Mouse (Mus musculus) forebrain, embryonic 15.5 days (tissue): ENCODE data around the gene Myo10. TPM values are rescaled to one million over a fixed set of nuclear protein-coding genes. Genes with fewer than 3 reads are reported as not detected.
A peak's percentile ranks its signal among the peaks of the same experiment; 100 is the strongest.

Source experiments
- ATAC-seq: fragments of 200-750 bp; cut with Nextera tagmentation; replicated peaks from 2 replicates; pipeline ENCODE4 v1.8.0; 2017; ENCODE audit warnings: mild to moderate bottlenecking, moderate TSS enrichment, moderate library complexity
- H3K27ac ChIP-seq: fragments of 300-500 bp; sonication (generic); replicated peaks from 2 replicates; pipeline ENCODE4 v1.5.1; 2015; ENCODE audit warnings: mild to moderate bottlenecking, inconsistent platforms
- H3K27me3 ChIP-seq: fragments of 300-500 bp; sonication (generic); 2 replicates; pipeline ENCODE4 v1.6.1; 2015; ENCODE audit warnings: inconsistent platforms
- H3K36me3 ChIP-seq: fragments of 300-500 bp; sonication (generic); 2 replicates; pipeline ENCODE4 v1.6.1; 2015; ENCODE audit warnings: mild to moderate bottlenecking, inconsistent platforms
- H3K4me1 ChIP-seq: fragments of 300-500 bp; sonication (generic); 2 replicates; pipeline ENCODE4 v1.6.1; 2015; ENCODE audit warnings: inconsistent platforms
- H3K4me2 ChIP-seq: fragments of 300-500 bp; sonication (generic); replicated peaks from 2 replicates; pipeline ENCODE4 v1.6.1; 2015; ENCODE audit warnings: mild to moderate bottlenecking, inconsistent platforms
- H3K4me3 ChIP-seq: fragments of 300-500 bp; sonication (generic); 2 replicates; pipeline ENCODE4 v1.5.1; 2015; ENCODE audit warnings: mild to moderate bottlenecking, inconsistent platforms
- H3K9ac ChIP-seq: fragments of 300-500 bp; sonication (generic); replicated peaks from 2 replicates; pipeline ENCODE4 v1.6.1; 2015; ENCODE audit warnings: mild to moderate bottlenecking, inconsistent platforms
- H3K9me3 ChIP-seq: fragments of 300-500 bp; sonication (generic); 2 replicates; pipeline ENCODE4 v1.6.1; 2016; ENCODE audit warnings: inconsistent platforms
- whole genome bisulfite sequencing: fragments of 180-500 bp; shearing (Covaris S2); methylation state at CpG from one replicate; pipeline ENCODE4 v1.1.7; 2015; ENCODE audit warnings: mixed read lengths; 5-methylcytosine and 5-hydroxymethylcytosine counted together
- polyA plus RNA-seq: library from polyadenylated mRNA; unstranded; fragments of >200 nt; fragmentation: Nextera tagmentation; extraction: Ambion mirVana; gene quantifications from 2 replicates; pipeline ENCODE4 v1.2.1, GENCODE M21; 2015

Gene Myo10
- polyA plus RNA-seq, 1 experiment from 2014 or later: 43.0 TPM

DNA sequence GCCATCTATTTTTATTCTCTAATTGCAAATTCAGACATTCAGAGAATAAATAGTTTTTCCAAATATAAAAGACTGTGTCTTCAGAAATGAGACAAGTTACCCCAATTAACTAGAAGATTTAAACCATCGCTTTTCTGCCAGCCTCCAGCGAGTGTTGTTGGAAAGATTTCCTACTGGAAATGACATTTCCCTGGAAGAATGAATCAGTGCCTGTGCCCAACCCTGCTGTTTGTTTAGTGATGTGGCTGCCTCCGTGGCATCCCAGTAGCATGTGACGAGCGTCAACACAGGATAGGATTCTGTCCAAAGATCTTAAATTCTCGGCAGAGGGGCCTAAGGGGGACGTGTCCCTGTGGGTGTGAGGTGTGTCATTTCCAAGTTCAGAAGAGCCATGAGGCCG, 179.9 kb downstream of the Myo10 start:
- Histone ChIP-seq H3K27me3 (no peaks in the 10 kb centered on the region), H3K27ac (peak overlapping the region; percentile 44), H3K9me3 (no peaks in the 10 kb centered on the region), H3K4me3 (no peak overlapping the region), H3K9ac (no peak overlapping the region), H3K4me2 (no peak overlapping the region), H3K36me3 (peaks cover 46% of the 10 kb centered on the region), H3K4me1 (peaks cover 4% of the 10 kb centered on the region; the same call in 1 of the 2 replicates)
- peak; percentile 36; the same call in 1 of the 2 replicates for ATAC-seq
- 70% methylated on average over 8 of the region's 8 CpGs for WGBS

DNA sequence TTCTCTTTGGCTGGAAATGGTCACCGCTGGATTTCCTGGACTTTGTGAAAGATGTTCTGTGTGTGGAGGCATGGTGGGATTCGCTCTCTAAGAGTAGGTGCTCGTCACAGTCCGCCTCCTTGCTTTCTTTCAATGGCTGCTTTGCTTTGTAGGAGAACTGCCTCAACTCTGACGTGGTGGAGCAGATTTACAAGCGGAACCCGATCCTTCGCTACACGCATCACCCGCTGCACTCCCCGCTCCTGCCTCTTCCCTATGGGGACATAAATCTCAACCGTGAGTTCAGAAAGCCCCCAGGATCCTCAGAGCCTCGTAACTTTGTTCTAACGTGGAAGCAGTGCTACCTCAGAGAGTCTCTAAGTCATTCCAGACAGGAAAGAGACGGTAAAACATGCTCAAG, 180.8 kb downstream of the Myo10 start:
- WGBS: 89% methylated on average over 15 of the region's 15 CpGs
- H3K4me1 ChIP-seq: peaks cover 4% of the 10 kb centered on the region; the same call in 1 of the 2 replicates
- peaks cover 53% of the 10 kb centered on the region for H3K36me3 ChIP-seq
- H3K9ac ChIP-seq: no peak overlapping the region
- no peaks in the 10 kb centered on the region for H3K27me3 ChIP-seq
- no peak for ATAC-seq
- H3K27ac ChIP-seq: no peak overlapping the region
- no peaks in the 10 kb centered on the region for H3K9me3 ChIP-seq
- no peak overlapping the region for H3K4me2 ChIP-seq
- no peak overlapping the region for H3K4me3 ChIP-seq

DNA sequence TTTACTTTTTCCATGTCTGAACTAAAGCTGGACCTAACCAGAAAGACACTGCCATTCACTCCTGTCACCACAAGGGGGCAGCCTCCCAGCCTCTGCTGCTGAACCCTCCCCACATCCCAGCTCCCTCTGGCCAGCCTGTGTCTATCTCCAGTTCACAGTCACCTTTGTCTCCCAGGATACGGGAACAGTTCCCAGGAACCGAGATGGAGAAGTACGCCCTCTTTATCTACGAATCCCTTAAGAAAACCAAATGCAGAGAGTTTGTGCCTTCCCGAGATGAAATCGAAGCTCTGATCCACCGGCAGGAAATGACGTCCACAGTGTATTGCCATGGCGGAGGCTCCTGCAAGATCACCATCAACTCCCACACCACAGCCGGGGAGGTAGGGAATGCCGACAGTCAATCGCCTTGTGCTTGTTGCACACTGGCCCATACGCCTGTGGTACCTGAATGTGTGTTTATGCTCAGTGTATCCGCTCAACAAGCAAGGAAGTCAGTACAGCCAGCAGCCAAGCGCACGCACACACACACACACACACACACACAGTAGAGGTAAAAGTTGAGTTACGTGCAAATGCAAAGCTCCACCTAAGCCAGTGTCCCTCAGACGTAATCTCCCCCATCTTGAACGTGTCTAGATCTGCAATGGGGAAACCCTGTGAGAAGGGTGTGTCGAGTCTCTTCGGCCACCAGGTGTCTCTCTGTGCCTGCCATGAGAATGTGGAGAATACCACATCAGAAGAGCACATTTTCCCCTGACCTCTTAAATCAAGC, 183.2 kb downstream of the Myo10 start:
- Histone ChIP-seq H3K9me3 (no peaks in the 10 kb centered on the region), H3K27me3 (no peaks in the 10 kb centered on the region), H3K27ac (no peak overlapping the region), H3K9ac (no peak overlapping the region), H3K4me3 (no peak overlapping the region), H3K36me3 (peaks cover 50% of the 10 kb centered on the region), H3K4me1 (peaks cover 4% of the 10 kb centered on the region; the same call in 1 of the 2 replicates), H3K4me2 (no peak overlapping the region)
- 83% methylated on average over 21 of the region's 21 CpGs for WGBS
- peak; percentile 39 for ATAC-seq

DNA sequence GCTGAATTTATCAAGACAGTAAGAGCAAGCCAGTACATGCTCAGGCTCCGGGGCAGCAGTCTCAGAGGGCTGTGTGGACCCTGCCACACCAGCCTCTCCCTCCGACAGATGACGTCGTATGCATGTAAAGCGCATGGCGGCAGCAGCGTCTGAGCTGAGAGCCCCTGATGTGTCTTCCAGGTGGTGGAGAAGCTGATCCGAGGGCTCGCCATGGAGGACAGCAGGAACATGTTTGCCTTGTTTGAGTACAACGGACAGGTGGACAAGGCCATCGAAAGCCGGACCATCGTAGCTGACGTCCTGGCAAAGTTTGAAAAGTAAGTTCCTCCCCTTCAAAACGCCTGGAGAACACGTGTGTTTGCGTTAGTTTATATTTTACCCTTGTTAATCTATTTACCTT, 184.0 kb downstream of the Myo10 start:
- Histone ChIP-seq H3K27me3 (no peaks in the 10 kb centered on the region), H3K4me2 (no peak overlapping the region), H3K9ac (no peak overlapping the region), H3K4me1 (peaks cover 4% of the 10 kb centered on the region; the same call in 1 of the 2 replicates), H3K27ac (no peak overlapping the region), H3K4me3 (no peak overlapping the region), H3K9me3 (no peaks in the 10 kb centered on the region), H3K36me3 (peaks cover 57% of the 10 kb centered on the region)
- WGBS: 93% methylated on average over 17 of the region's 17 CpGs
- no peak for ATAC-seq

DNA sequence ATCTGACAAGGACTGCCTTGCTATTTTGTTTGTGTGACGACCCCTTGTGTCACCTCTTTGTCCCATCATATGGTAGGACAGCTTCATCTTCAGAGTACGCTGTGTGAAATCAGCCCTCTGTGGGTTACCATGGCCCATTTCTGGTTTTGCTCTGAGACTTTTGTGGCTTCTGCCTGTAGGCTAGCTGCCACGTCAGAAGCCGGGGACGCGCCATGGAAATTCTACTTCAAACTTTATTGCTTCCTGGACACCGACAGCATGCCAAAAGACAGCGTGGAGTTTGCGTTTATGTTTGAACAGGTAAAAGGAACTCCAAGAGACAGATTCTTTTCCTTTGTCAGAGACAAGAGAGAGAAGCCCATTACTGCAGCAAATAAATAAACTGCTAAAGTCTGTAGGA, 184.6 kb downstream of the Myo10 start:
- peaks cover under 1% of the 10 kb centered on the region; the same call in 1 of the 2 replicates for H3K4me1 ChIP-seq
- ATAC-seq: no peak
- 97% methylated on average over 9 of the region's 9 CpGs for WGBS
- no peak overlapping the region for H3K9ac ChIP-seq
- H3K9me3 ChIP-seq: no peaks in the 10 kb centered on the region
- no peak overlapping the region for H3K4me2 ChIP-seq
- H3K27ac ChIP-seq: no peak overlapping the region
- peaks cover 62% of the 10 kb centered on the region for H3K36me3 ChIP-seq
- no peaks in the 10 kb centered on the region for H3K27me3 ChIP-seq
- no peak overlapping the region for H3K4me3 ChIP-seq

DNA sequence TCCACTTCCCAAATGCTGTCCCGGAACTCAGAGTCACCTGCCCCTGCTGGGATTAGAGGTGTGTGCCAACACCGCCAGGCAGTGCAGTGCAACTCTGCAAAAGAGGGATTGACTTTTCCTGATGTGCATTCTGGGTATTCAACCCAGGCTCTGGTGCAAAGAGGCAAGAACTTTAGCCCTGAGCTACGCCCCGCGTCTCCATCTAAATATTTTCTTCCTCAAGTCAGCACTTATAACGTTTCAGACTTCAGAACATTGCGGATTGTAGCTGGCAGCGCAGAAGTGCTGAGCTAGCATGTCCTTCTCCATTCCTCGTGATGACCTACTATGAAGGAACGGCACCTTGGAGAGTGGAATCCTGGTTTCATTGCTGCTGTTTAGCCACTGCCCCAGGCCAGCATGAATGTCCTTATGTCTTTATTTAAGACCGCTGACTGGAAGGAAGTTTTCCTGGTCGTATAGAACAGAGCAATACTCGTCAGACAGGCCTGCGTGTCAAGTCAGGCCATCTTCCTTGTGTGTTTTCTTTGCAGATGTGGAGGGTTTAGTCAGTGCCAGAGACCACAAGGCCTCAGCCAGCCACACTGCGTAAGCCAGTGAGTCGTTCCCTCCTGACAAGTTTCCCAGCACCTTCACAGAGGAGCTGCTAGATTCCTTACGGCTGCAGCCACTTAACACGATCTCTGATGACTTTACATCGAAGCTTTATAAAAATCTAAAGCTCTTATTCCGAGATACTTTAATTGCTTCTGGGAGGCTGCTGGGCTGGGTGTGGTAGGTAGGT, 186.5 kb downstream of the Myo10 start:
- Histone ChIP-seq H3K27me3 (no peaks in the 10 kb centered on the region), H3K36me3 (peaks cover 47% of the 10 kb centered on the region), H3K9me3 (no peaks in the 10 kb centered on the region), H3K4me2 (no peak overlapping the region), H3K9ac (no peak overlapping the region), H3K4me3 (no peak overlapping the region), H3K4me1 (no peaks in the 10 kb centered on the region), H3K27ac (no peak overlapping the region)
- 91% methylated on average over 20 of the region's 20 CpGs for WGBS
- ATAC-seq: no peak

DNA sequence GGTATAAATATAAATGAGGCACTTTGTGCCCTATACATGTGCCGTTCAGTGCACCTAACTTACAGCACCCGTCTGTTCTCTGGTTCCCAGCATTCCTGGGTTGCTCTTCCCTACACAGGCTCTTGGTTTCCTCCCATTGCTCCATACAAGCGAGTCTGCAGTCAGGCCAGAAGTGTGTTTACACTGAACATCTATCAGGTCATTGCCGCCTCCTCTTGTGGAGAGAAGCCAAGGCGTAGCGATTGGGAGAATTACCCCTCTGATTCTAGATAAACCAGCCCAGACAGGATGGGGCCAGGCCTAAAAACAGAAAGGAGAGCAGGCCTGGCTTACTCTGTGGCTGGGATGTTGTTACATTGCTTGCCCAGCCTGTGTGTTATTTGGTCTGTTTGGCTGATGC, 187.3 kb downstream of the Myo10 start:
- Histone ChIP-seq H3K27me3 (no peaks in the 10 kb centered on the region), H3K9ac (no peak overlapping the region), H3K4me3 (no peak overlapping the region), H3K36me3 (peaks cover 52% of the 10 kb centered on the region), H3K9me3 (0 out of 2 replicates have a peak, but pooled peaks cover 1% of the 10 kb centered on the region), H3K4me1 (no peaks in the 10 kb centered on the region), H3K27ac (no peak overlapping the region), H3K4me2 (no peak overlapping the region)
- ATAC-seq: no peak
- WGBS: 96% methylated on average over 6 of the region's 6 CpGs

DNA sequence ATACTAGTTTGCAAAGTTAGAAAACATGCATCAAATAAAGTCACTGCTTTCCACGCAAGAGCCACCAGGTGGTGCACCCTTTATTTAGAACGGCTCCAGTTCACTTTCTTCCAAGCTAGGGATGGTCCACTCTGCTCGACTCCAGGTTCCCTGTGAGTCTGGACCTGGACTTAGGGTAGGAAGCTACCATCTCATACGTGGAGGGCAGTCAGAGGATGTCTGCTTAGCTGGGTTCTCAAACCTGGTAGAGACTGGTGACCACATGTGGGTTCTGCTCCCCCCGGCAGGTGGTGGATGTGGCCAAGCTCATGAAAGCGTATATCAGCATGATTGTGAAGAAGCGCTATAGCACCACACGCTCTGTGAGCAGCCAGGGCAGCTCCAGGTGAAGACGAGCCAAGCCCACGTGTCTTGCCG, 189.5 kb downstream of the Myo10 start:
- peaks cover 52% of the 10 kb centered on the region for H3K36me3 ChIP-seq
- WGBS: 88% methylated on average over 11 of the region's 11 CpGs

DNA sequence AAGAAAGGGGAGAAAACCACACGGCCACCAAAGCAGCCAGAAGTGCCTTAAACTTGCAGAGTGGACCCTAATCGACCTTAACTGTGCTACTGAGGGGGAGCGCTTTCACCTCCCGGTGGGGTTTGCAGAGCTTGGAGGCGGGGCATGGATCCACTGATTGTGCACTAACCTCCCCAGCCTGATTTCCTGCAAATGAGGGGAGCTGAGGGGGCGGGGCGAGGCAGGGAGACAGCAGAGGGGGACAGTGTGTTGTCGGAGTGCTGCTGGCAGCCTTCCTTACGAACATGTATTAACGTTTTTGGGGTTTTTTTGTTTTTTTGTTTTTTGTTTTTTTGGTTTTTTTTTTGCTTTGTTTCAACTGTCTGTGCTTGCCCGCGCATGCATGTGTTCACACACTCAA, 190.2 kb downstream of the Myo10 start:
- no peaks in the 10 kb centered on the region for H3K27me3 ChIP-seq
- H3K4me1 ChIP-seq: no peaks in the 10 kb centered on the region
- 72% methylated on average over 12 of the region's 12 CpGs for WGBS
- H3K4me3 ChIP-seq: no peak overlapping the region
- no peak overlapping the region for H3K9ac ChIP-seq
- ATAC-seq: no peak
- no peak overlapping the region for H3K4me2 ChIP-seq
- H3K27ac ChIP-seq: no peak overlapping the region
- H3K36me3 ChIP-seq: peaks cover 46% of the 10 kb centered on the region
- 0 out of 2 replicates have a peak, but pooled peaks cover 3% of the 10 kb centered on the region for H3K9me3 ChIP-seq

More for the DNA sequence above, 189.5 kb downstream of the Myo10 start:
- Histone ChIP-seq H3K4me1 (no peaks in the 10 kb centered on the region), H3K27me3 (no peaks in the 10 kb centered on the region), H3K4me3 (no peak overlapping the region), H3K27ac (no peak overlapping the region), H3K9ac (no peak overlapping the region), H3K9me3 (0 out of 2 replicates have a peak, but pooled peaks cover 3% of the 10 kb centered on the region), H3K4me2 (no peak overlapping the region)
- no peak for ATAC-seq

DNA sequence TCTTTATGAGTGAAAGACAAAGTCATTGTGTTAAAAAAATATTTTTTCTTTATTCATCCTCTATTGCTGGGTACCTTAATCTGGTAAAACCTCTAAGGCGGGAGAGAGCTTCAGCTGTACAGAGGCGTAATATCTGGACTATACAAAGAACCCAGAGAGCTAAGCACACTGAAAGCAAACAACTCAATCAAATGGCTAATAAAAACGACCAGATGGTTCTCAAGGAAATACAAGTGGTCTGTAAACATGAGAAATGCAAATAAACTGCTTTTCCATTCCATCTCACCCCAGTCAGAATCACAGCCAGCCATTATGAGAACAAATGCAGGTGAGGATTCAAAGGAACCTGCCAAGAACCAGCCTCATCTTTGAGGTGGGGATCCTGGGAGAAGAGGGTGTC, 192.2 kb downstream of the Myo10 start:
- WGBS: 63% methylated on average over 3 of the region's 3 CpGs
- peaks cover 38% of the 10 kb centered on the region for H3K36me3 ChIP-seq

DNA sequence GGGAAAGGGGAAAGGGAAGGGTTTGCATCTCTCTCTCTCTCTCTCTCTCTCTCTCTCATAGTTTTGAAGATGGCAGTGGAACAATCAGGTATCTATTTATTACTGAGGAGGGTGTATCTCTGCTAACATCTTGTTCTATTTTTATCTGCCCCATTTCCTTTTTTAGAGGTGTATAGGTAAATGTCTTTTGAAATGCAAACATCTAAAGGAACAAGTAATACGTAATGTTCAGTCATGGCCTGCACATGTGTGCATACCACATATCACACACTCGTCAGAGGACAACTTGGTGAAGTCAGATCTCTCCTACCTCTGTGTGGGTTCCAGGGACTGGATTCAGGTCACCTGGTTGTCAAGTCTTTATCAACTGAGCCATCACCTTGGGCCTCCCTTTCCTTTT, 194.9 kb downstream of the Myo10 start:
- Histone ChIP-seq H3K4me3 (no peak overlapping the region), H3K9ac (no peak overlapping the region), H3K27ac (no peak overlapping the region), H3K4me2 (no peak overlapping the region), H3K9me3 (0 out of 2 replicates have a peak, but pooled peaks cover 3% of the 10 kb centered on the region), H3K36me3 (peaks cover 18% of the 10 kb centered on the region), H3K4me1 (no peaks in the 10 kb centered on the region), H3K27me3 (no peaks in the 10 kb centered on the region)
- 94% methylated on average over 2 of the region's 2 CpGs for WGBS
- no peak for ATAC-seq

More for the DNA sequence above, 192.2 kb downstream of the Myo10 start:
- no peak overlapping the region for H3K4me2 ChIP-seq
- H3K27ac ChIP-seq: no peak overlapping the region
- no peak overlapping the region for H3K9ac ChIP-seq
- 0 out of 2 replicates have a peak, but pooled peaks cover 3% of the 10 kb centered on the region for H3K9me3 ChIP-seq
- H3K4me1 ChIP-seq: no peaks in the 10 kb centered on the region
- no peak overlapping the region for H3K4me3 ChIP-seq
- no peak for ATAC-seq
- no peaks in the 10 kb centered on the region for H3K27me3 ChIP-seq

DNA sequence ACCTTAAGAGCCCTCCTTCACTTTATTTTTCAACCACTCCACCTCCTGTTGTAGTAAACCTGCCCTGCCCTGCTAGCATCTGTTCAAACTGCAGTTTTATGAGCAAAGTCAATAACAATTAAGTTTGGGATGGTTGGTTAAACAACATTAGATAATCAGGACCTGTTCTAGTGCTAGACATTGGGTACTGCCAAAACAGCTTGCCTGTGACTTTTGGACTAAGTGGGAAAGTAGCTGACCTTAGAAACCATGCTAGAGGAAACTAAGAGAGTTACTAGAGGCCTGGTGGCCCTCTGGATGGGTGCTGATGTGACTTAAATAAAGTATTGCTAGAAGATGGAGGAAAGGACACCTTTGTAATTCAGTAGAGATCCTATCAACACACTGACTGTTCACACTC, 199.7 kb downstream of the Myo10 start:
- Histone ChIP-seq H3K9ac (no peak overlapping the region), H3K27me3 (no peaks in the 10 kb centered on the region)

More for the DNA sequence above, 199.7 kb downstream of the Myo10 start:
- no peak overlapping the region for H3K27ac ChIP-seq
- ATAC-seq: no peak
- no peak overlapping the region for H3K4me3 ChIP-seq
- H3K4me2 ChIP-seq: no peak overlapping the region
- no peaks in the 10 kb centered on the region for H3K9me3 ChIP-seq
- no peaks in the 10 kb centered on the region for H3K4me1 ChIP-seq
- H3K36me3 ChIP-seq: no peaks in the 10 kb centered on the region
